Mouse (Mus musculus) lung, adult 2 months (tissue): ENCODE data around the gene Lrrc28.

Experiments used
- CTCF ChIP-seq: fragments of 200-500 bp; IDR thresholded peaks from 2 replicates; pipeline ENCODE4 v1.5.1; 2011; ENCODE audit warnings: mild to moderate bottlenecking, low read length, control low read depth; ENCODE audit not compliant: insufficient read depth
- POLR2A ChIP-seq: fragments of 200-500 bp; IDR thresholded peaks from 2 replicates; pipeline ENCODE4 v1.6.1; 2011; ENCODE audit warnings: low read depth, mild to moderate bottlenecking, control low read depth, low read length, borderline replicate concordance; ENCODE audit errors: extremely low read depth

DNA sequence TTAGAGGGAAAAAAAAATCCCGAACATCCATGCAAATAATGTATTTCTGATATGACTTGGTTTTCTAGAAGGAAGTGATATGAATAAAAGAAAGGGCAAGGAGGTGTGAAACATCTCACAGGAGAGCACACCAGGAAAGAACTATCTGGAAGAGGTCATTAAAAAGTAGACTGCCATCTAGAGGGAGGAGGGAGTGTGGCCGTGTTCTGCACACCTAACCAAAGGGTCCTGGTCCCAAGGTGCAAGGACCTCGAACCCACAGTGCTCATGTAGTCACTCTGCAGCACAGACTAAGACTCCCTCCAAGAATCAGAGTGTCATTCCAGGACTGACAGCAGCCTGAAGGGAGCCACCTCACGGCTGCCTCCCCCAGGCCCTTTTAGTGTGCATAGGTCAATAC is 124.1 kb downstream of the Lrrc28 start:
- no peak for TF ChIP-seq POLR2A
- peak; percentile 53 for TF ChIP-seq CTCF
